Comparison of ENCODE assay signal across 19 mouse cellular contexts in the genomic region with DNA sequence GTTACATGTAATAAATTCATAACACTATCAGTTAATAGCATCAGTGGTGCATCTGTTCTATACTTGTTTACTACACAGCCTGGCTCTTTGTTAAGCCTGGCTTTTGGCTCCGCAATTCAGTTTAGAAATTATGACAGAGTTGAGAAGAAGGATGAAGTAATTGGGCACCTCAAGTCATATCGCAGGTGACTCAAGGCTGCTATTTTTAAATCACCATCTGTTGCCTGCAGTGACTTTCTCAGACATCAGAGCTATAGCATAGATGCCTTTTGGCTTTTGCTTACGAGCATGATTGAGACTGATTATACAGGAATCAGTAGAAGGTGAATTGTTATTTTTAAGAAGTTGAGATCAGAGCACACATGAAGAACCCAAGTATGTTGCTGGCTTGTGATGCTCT.
A peak's percentile ranks its signal among the peaks of the same experiment; 100 is the strongest.
DNase-seq lines count a peak whose midpoint lies in the region; ATAC-seq lines count a peak whose summit lies in the region.
"Had no signal": no experiment of that assay in that cellular context is flagged by ENCODE, and none has a peak within 500 bp of the region (broad histone marks: within the 10 kb centered on the region; RNA-seq: fewer than 3 reads in every experiment).

No protein-coding gene starts in this region.

- peak; percentile 75 for ATAC-seq in frontal cortex, adult (ENCODE audit: low TSS enrichment)
- ATAC-seq: intestine, postnatal 0 days; lung, postnatal 0 days had no signal

- DNase-seq in cerebellum, adult 11-12 months: peak; percentile 7
- DNase-seq in cerebellum, postnatal 10 days: no peak
- no peak for DNase-seq in frontal cortex, postnatal 10 days (ENCODE audit: low spot score in 2 of 2)
- peak; percentile 81 for DNase-seq in brain, adult 2 months (ENCODE audit: low read depth, low spot score)
- peak; percentile 46 for DNase-seq in cerebellum, adult 9-10 months
- no peak for DNase-seq in adrenal gland, postnatal 25 days
- DNase-seq: adrenal gland, adult 8-10 months; embryo, embryonic 11 days; gastrocnemius, postnatal 14 days; kidney, postnatal 14 days; layer of hippocampus, adult 9-11 months; liver, embryonic 13.5 days; lung, adult 18-20 months; lung, postnatal 4 days; right cerebral cortex, postnatal 25 days; thymus, postnatal 4 days had no signal

Comparison
In these comparisons a context has a peak if more than half of its experiments do, and no peak if none do; other contexts are left out.
1. DNase-seq: peak in cerebellum, adult 11-12 months (single experiment), brain, adult 2 months (single experiment) and cerebellum, adult 9-10 months (single experiment); none in cerebellum, postnatal 10 days (0 of 2), frontal cortex, postnatal 10 days (0 of 2) and adrenal gland, postnatal 25 days (single experiment).